Mouse (Mus musculus): Measurements from ENCODE around the gene Fbxo44.
A peak's percentile ranks its signal among the peaks of the same experiment; 100 is the strongest.

Gene Fbxo44

DNA sequence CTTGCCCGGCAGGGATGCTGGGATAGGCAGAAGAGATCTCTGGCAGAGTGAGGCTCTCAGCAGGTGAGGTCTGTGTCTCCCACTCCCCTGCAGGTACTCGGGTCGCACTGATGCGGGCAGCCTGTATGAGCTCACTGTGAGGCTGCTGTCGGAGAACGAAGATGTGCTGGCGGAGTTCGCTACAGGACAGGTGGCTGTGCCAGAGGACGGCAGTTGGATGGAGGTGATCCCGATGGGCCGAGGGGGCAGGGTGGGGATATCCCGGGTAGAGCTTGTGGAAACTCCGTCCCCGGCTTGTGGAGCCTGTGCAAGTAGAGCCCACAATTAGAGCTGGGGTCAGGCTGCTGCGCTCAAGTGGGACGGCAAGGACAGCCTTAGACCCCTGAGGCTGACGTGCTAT lies 5.3 kb upstream of the Fbxo44 start:
- no peak for DNase-seq (ENCODE audit: low read depth, low spot score)

DNA sequence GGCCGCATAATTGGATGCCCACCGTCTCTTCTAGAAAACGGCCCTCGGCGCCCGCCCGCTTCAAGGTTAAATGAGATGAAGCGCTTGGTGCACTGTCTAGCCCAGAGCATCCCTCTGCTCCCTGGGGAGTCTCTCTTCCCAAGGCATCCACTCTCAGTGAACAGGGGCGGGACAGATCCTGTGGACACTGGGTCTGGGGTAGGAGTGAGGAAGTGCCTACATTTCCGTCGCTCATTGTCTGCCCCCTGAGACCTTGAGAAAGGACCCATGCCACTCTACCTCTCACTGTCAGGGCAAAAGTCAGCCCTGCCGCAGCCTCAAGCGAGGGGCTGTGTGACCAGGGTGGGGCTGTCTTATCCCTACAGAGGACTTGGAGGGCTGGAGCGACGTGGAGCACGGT lies 4.2 kb upstream of the Fbxo44 start:
- no peak for DNase-seq (ENCODE audit: low read depth, low spot score)

DNA sequence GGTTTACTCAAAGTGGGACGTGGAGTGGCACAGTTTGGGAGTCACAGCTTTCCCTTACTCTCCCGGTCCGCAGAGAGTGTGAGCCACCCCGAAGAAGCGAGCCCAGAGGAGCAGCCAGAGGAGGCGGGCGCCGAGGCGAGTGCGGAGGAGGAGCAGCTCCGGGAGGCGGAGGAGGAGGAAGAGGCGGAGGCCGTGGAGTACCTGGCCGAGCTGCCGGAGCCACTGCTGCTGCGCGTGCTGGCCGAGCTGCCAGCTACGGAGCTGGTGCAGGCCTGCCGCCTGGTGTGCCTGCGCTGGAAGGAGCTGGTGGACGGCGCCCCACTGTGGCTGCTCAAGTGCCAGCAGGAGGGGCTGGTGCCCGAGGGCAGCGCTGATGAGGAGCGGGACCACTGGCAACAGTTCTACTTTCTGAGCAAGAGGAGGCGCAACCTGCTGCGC lies 3.7 kb upstream of the Fbxo44 start:
- DNase-seq (ENCODE audit: low read depth, low spot score) = no peak

DNA sequence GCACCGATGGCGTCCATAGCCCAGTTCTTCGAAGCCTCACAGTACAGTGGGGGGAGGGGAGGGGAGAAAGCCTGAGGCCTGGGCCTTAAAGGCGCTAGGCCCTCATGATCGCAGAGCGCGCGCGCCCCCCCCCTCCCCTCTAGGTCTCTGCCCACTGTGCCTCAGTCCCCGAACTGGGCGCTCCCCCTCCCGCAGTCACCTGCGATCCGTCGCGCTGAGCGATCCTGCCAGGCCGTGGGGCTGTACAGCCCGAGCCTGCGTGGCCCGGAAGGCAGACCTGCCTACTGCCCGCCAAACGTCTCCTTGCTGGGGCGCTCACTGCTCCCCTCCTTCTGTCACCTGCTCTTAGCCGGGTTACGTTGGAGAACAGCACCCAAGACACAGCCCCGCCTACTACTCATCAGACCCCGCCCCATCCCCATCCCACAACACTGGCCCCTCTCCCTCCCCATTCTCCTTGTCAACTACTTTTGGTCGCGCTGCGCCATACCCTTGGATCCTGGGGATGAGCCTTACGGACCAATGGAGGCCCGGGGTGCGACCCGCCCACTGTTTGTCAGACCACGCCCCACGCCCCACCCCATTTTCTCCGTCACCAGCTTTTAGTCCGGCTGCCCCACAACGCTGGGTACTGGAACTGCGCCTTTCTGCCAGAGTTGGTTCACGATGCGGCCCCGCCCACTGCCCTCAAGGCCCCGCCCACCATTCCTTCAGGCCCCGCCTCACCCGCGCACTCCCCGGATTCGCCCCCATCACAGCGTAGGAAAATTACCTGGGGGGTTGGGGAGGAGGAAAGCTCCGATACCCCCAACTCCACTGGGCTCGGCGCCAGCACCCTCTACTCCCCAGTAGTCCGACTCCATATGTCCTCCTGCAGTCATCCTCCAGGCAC lies 492 bp downstream of the Fbxo44 start:
- peak; percentile 83 for DNase-seq (ENCODE audit: low read depth, low spot score)

DNA sequence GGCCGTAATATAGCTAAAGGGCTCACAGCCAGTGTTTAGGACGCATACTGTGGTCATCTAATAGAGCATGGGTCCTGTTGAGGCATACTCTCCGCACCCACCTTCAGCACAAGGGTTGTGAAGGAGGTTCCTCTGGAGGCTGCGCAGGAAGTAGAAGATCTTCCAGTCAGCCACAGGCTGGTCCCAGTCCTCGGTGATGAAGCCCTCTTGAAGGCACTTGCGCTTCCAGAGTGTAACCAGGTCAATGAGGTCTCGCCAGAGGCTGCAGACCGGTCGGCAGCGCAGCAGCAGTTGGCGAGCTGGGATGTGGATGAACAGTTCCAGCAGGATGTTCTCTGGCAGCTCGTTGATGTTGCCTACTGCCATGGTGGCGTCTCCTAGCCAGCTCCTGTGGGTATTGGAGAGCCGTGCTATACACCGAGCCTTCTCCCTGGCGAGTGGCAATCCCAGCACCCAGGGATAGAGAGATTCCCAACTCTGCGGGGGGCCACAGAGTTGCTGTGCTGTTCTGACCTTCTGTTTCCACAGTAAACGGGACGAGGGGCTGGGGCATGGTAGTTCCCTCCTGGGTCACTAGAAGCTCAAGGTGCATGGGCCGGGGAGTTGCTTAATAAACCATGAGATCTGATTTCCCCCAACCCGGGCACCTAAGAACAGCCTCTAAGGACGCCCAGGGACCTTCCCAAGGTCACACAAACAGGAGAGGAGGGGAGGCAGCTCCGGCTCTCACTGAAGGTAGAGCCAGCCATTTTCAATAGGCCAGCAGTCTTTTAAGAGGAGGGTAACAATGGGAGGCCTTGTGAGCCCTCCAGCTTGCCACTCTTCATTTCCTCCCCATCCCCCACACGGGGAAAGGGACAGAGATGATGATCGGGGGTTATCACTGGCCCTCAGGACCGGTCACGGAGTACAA lies 1.6 kb downstream of the Fbxo44 start:
- DNase-seq (ENCODE audit: low read depth, low spot score) = no peak

DNA sequence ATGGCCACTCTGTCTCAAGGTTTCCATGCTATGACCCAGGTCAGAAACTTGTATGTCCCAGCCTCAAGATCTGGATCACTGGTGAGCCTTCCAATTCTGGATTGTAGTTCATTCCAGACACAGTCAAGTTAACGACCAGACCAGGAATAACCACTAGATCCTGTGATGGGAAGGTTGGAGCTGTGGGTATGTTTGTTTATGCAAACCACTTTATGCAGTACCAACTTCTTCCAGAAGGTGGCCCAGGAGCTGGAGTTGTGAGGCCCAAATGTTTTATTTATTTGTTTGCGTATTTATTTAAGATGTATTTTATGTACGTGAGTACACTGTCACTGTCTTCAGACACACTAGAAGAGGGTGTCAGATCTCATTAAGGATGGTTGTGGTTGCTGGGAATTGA lies 5.3 kb downstream of the Fbxo44 start:
- DNase-seq (ENCODE audit: low read depth, low spot score) = no peak

DNA sequence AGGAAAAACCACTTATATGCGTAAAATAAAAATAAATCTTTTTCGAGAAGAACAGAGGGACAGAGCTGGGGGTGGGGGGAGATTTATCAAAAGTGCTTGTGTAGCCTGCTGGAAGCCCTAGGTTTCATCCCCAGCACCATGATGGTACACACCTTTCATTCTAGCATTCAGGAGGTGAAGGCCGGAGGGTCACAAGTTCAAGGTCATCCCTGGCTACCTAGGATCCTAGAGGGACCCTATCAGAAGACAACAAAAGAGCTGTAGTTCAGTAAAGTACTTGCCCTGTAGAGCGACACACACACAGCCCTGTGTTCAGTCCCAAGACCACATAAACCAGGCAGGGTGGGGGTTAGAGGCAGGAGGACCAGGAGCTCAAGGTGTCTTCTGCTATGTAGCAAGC lies 6.3 kb downstream of the Fbxo44 start:
- DNase-seq (ENCODE audit: low read depth, low spot score) = no peak

DNA sequence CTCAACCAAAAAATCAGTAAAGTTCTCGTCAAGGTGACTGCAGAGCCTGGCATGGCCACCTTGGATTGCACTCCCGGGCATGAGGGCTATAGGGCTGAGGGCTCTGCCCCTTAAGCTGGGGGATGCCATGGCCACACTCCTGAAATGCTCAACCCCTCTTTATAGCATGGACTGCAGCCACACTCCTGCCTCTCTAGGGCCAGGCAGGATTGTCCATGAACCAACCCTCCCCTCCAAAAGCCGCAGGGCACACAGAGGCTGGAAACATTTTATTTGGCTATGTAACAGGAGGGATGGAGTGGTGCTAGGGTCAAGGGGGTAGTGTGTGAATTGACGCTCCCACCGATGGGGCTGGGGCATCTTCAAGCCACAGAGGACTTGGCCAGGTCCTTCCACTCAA lies 7.7 kb downstream of the Fbxo44 start:
- no peak for DNase-seq (ENCODE audit: low read depth, low spot score)

DNA sequence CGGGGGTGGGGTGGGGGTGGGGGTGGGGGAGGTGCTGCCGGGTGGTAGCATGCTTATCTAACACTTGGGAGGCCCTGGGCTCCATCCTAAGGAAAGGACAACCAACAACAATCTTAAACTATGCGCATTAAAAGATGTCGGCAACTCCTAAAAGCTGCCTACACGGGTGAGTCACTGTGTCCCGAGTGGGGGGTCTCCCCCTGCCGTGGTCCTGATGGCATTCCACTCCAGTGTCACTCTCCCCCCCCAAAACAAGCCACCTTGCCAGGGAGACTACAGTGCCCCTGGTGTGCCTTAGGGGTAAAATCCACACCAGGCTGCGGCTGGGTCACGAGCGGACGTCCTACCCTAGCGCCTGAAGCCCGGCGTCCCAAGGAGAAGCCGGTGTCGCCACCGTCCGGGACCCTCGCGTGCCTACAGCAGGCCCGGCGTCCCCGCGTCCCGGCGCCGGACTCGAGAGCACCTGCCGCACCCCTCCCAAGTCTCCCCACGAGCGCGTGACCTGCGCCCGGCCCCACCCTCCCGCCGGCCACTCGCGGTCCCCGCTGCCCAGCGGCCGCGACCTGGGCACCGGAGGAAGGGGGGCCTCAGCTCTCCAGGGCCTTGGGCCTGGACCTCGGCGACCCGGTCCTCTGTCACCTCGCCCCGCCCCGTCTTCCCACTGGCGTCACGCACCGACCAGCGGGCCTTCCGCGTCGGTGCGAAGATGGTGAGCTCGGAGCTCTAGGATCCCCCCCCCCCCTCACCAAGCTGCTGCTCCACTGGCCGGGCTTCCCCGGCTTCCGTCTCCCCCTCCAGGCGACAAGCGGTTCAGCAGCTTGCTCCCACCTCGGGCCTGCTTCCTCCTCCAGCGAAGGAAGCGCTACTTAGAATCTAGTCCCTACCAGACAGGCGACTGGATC lies 8.8 kb downstream of the Fbxo44 start, which contains the start of gene Fbxo6:
Fbxo6 (minus strand) TSS at position 874 of the 902 bp plus-strand sequence.
- peak; percentile 71 for DNase-seq (ENCODE audit: low read depth, low spot score)

DNA sequence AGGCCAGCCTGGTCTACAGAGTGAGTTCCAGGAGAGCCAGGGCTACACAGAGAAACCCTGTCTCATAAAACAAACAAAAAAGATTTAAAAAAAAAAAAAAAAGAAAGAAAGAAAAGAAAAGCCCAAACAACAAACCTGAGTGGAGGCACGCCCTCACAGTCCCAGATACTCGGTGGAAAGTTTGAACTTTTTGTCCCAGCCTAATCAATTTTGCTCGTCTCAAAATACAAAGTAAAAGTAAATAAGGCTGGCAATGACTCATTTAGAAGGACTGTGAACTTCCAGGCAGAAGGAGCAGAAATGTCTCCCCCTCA lies 9.4 kb downstream of the Fbxo44 start:
- no peak for DNase-seq (ENCODE audit: low read depth, low spot score)

DNA sequence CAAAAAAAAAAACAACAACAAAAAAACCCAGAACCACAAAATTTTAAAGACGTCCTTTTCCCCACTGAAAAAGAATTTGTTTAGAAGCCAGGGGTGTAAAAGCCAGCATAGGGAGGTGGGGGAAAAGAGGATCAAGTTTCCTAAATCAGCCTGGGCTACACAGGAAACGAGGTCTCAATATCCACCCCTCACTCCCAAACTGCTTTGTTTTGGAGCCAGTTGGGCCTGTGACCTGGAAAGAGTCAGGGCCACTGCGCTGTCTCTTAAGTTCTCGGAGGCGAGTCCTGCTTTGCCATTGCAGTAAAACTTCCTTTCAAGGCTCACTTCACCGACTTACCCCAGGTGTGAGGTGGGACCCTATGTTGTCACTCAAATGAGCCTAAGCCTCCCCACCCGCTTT lies 10.0 kb downstream of the Fbxo44 start:
- no peak for DNase-seq (ENCODE audit: low read depth, low spot score)

DNA sequence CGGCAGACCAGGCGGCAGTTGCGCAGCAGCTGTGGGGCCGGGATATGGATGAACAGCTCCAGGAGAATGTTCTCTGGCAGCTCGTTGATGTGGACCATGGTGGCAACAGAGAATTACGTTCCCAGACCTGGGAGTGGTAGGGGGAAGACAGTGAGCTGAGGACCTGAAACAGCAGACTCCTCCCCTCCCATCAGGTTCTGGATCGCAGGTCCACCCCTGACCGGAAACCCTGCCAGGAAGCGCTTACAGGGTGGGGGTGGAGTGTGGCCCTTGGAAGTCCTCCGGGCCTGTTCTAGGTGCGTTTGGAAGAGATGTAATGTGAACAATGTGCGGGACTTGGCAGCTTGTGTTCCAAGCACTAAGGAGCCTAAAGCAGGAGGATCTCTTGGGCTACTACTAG lies 10.7 kb downstream of the Fbxo44 start:
- no peak for DNase-seq (ENCODE audit: low read depth, low spot score)

DNA sequence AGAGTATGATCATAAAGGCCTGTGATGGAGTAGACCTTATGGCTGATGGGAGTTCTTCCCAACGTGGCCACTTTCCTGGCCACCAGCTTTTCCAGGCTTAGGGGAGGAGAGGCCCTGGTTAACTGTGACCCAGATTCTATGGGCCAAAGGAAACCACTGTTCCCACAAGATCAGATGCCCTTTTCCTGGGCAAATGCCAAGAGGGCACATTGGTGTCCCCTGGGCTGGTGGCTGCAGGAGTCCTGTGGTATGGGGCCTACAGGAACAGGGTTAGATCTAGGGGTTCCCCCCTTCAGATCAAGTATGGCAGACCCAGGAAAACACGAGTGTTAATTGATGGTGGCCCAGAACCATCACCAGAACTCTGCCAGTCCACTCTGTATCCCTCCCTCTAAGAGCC lies 12.6 kb downstream of the Fbxo44 start:
- no peak for DNase-seq (ENCODE audit: low read depth, low spot score)

DNA sequence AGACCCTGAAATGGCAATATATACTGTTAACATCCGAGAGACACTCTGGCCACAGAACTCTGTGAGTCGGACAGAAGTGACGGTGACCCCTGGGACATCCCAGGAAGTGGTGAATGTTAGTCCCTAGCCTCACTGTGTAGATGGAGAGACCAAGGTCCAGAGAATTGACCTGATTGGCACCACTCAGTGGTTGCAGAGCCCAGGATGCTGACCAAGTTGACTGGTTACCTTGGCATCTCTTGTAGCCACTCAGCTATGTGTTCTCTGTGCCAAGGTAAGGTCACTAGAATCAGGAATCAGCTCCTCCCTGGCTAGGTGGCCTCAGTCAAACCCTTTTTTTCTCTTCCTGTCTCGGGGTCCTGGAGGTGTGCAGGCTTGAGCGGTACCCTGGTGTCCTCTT lies 16.6 kb downstream of the Fbxo44 start:
- DNase-seq (ENCODE audit: low read depth, low spot score) = no peak

DNA sequence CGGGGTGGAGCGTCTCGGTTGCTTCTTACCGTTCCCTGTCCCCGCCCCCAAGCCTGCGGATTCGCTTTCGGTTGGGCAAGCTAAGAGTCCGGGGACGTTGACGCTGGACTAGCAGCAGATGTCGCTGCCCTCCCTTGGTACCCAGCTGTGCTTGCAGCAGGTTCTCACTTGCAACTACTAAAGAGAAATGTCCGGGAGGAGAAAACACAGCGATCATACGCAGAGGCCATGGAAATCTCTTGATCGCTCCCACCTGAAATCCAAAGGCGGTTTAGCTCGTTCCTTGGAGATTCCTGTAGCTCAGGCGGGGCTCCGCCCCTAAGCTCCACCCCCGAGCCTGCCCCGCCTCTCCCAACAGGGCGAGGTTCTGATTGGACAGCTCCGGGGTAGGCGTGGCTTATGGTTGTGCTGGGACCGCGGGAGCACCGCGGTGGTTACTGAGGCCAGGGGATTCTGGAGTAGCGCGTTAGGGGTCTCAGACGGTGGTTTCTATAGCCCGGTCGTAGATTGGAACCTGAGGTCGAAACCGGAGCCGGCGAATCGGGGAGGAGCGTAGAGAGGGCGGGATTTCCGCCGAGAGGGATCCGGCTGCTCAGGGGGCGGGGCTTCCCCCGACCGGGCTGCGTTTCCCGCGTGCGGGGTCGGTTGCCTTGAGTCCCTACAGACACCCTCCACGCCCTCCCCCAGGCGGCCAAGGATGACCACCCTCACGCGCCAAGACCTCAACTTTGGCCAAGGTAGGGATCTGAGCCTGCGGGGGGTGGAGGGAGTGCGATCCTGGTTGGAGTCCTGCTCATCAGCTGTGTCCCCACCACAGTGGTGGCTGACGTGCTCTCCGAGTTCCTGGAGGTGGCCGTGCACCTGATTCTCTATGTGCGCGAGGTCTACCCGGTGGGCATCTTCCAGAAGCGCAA lies 19.9 kb downstream of the Fbxo44 start:
- peak; percentile 77 for DNase-seq (ENCODE audit: low read depth, low spot score)

DNA sequence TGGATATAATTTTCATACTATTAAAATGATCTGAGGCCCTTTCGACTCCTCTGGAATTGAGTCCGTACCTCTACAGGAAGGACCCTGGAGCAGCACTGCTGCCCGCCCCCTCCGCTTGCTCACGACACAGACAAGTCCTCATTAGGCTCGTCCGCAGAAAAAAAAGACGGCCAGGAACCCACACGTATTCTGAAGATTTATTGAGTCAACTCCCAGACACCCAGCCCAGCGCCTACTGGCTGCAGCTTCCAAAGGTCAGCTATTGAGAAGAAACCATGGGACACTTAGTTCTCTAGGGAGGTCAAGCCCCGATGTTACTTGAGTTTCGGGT lies 20.6 kb downstream of the Fbxo44 start:
- DNase-seq (ENCODE audit: low read depth, low spot score) = no peak

DNA sequence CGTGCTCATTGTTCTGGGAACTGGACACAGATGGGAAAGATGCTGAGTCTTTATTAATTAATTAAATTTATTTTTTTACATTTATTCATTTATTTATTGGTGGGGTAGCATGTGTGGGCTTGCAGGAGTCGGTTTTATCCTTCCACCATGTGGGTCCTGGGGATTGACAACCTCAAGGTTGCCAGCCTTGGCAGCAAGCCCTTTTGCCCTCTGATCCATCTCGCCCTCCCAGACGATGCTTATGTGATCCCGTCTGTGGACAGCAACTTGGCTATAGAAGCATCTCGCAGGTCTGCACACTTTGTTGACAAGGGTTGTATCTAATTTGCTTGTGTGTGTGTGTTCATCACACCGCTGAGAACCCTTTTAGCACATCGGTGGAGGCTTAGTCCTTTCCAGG lies 22.8 kb downstream of the Fbxo44 start:
- no peak for DNase-seq (ENCODE audit: low read depth, low spot score)

DNA sequence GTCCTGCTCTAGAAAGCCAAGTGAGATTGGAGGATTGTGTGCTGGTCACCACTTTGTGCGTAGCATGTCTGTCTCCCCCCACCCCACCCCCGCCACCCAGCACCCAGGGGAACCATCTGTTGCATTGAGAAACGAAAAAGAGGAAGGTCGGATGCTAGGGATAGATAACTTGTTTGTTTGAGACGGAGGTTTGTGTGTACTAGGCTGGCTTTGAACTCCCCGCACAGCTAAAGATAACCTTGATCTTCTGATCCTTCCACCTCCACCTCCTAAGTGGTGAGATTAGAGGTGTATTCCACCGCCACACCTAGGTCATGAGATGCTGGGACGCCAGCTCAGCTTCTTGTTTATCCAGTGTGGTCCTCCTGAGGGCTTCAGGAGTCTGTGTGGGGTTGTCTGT lies 25.3 kb downstream of the Fbxo44 start:
- DNase-seq (ENCODE audit: low read depth, low spot score) = no peak

DNA sequence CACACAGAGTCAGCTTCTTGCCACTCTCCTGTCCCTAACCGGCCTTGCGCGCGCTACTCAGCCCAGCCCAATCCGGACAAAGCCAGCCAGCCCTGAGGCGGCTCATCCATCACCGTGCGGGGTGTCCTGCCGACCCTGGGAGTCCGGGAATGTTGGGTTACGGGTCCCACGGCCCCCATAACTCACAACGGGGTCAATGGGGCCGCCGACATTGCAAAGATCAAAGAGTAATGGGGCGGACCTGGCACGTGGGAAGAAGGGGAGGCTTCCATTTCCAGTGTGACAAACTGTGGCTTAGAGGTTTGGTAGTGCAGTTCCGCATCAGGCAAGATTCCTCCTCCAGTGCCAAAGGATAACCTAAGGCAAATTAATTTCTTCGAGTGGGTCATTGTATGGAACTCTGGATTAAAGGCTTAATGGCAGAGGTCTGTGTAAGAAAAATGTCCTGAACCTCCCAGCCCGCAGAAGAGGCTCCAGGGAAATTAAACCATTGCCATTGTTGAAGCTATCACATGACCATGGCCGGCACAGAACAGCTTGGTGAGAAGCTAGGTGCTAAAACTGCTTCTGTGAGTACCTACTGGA lies 28.7 kb downstream of the Fbxo44 start:
- no peak for DNase-seq (ENCODE audit: low read depth, low spot score)

All from retina, adult 2 months (tissue).